Mouse (Mus musculus): ENCODE measurements around the gene Map2k4.
A peak's percentile ranks its signal among the peaks of the same experiment; 100 is the strongest.

Gene Map2k4

DNA sequence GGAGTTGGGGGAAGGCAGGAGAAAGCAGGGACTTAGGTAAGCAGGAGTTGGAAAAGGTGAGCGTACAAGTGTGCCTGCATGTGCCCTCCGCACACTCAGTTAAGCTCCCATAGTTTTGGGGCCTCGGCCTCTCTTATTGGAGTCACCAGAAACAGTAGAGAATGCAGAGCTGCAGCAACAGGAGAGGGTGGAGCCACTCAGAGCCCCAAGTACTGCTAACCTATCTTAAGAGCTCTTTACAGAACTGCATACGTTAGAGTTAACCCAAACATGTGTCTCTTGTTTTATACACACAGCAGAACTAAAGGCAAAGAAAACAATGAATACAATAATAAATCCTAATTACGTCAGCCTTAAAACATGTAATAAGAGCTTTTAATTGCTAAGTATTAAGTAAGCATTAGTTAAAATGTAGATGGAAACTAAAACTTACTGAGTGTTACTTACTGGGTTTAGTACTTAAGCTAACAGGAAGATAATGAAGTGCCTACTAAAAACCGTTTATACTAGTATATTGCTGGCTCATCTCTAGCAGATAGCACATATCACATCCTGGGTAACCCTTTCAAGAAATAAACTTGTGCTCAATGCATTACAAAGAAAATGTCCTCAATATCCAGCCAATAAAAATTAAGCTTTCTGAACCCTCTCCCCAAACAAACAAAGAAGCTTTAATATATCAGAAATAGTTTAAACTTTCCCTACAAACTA is 14.0 kb downstream of the Map2k4 start:
- no peak for DNase-seq (ENCODE audit: low read depth, low spot score)

DNA sequence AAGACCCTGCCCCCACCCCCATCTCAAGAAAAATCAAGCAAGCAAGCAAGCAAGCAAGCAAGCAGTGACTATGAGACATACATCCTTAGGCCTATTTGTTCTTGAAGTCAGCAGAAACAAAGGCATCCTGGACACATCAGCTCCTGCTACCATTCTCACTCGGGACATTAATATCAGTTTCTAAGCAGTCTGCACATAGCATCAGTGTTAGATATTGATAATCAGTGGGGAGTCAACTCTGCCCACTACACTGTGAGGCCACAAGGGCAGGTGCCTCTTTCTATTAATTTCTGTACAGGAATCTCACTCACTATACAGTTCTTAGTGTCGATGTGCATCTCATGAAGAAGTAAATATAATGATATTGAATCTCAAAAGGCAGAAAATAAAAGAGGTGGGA is 14.6 kb downstream of the Map2k4 start:
- no peak for DNase-seq (ENCODE audit: low read depth, low spot score)

DNA sequence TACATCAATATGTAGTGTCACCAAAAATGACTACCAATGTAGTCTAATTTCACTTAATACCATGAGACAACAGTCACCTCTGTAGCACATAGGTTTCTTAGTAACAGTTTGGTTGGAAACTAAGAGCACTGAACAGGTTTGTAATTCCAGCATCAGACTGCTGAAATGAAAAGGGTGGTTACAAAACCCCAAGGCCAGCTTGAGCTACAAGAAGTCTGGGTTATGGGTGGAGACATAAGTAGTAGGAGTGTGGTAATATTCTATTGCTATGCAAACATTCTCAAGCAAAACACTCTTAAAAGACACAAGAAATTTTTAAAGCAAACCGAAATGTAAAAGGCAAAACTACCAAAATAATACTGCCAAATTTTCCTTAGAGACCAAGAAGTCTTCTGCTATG is 16.6 kb downstream of the Map2k4 start:
- no peak for DNase-seq (ENCODE audit: low read depth, low spot score)

DNA sequence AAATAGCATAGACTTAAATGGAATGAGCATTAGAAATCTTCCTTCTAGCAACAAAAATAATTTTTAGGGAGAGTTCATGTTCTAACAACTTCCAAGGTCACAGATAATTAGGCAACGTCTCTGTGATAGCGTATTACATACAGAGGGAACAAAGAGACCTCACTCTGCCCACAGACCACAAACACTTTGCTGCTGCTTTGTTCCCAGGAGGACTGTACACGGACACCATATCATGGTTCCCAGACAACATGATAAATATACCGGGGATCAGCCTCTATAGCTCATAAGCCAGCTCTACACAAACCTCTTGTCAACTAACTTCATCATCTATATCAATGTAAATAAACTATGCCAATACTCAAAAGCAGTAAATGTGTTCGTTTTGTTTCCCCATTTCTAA is 18.1 kb downstream of the Map2k4 start:
- DNase-seq (ENCODE audit: low read depth, low spot score) = no peak

DNA sequence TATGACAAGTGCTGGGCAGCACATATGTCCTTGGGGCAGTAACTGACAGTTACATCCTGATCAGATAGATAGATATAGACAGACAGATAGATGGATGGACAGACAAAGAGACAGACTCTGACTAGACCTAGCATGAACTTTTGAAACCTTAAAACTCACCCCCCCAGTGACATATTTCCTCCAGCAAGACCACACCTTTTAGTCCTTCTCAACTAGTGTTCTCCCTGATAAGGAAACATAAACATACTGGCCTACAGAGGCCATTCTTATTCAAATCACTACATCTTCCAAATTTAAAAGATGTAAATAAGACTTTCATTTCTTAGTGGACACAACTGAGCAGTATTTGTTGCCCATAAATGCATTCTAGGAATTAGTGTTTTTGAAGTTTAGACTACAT is 19.7 kb downstream of the Map2k4 start:
- no peak for DNase-seq (ENCODE audit: low read depth, low spot score)

DNA sequence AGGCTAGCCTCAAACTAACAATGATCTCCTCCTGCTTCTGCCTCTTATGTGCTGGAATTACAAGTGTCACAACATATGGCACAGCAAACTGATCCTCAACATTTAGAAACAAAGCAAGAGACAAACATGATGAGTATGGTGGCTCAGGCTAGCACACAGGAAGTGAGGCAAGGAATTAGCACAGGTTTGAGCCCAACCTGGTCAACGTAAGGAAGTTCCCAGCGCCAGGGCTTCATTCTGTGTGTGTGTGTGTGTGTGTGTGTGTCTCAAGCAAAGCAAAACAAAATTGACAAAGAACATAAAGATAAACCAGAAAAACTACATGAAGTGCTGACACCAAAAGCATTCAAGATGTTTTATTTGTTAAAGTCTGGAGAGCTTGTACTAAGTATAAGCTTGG is 27.2 kb downstream of the Map2k4 start:
- no peak for DNase-seq (ENCODE audit: low read depth, low spot score)

DNA sequence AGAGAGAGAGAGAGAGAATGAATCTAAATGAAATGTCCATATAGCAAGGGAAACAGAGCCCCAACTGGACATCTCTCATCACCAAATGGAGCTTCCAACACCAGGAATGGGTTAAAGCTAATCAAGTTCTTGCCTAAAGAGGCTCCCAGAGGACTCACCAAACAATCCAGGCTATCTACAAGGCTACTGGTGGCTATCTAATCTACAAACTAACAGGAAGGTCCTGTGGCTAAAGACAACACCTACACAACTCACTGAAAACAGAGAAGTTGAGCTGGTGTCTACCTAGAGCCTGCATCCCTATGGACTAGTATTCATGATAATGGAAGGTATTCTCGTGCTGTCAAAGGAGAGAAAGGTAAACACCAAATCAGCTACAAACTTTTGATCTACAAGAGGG is 28.7 kb downstream of the Map2k4 start:
- DNase-seq (ENCODE audit: low read depth, low spot score) = no peak

DNA sequence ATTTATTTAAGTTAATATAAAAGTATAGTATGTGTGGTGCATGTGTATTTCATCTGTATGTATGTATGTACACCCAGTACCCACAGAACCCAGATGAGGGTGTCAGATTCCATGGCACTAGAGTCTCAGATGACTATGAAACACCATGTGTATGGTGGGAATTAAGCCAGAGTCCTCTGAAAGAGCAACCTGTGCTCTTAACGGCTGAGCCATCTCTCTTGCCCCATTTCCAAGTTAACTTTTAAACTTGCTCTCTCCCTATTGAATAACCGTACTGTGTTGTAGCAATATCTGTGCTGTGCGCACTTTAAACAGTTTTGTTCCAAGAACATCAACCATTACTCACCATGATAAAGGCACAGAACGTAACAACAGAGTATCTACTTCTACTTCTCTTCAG is 33.9 kb downstream of the Map2k4 start:
- DNase-seq (ENCODE audit: low read depth, low spot score) = no peak

DNA sequence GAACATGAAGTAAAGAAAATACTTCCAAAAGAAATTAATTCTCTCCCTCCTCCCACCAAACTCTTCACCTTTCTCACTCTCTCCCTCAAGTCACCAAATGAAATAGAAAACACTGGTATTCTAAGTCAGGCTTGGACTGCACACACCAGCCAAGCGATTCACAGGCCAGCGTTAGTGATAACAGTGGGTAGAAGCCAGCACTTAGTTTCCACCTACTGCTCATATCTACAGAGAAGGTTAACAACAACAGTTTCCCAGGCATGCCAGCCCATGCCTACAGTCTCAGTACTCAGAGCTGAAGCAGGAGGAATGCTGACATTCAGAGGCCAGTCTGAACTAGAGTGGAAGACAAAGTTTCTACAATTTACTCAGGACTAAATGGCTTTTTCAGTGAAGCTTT is 34.5 kb downstream of the Map2k4 start:
- no peak for DNase-seq (ENCODE audit: low read depth, low spot score)

DNA sequence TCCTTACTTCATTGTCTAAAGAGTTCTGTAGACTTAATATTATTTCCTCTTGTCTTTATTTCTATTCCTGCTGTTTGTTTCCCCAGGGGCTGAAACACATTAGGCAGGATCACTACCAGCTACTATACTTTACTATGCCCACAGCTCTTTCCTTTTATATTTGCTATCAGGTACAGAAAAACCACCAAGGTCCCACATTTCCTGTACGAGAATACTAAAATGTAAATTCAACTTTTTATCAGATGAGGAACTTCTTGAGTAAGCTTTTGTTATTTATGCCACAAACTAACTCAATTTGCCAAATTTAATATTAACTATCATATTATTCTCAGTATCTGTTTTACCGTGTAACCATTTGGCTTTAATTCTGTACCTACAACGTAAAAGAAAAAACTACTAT is 37.6 kb downstream of the Map2k4 start:
- DNase-seq (ENCODE audit: low read depth, low spot score) = no peak

DNA sequence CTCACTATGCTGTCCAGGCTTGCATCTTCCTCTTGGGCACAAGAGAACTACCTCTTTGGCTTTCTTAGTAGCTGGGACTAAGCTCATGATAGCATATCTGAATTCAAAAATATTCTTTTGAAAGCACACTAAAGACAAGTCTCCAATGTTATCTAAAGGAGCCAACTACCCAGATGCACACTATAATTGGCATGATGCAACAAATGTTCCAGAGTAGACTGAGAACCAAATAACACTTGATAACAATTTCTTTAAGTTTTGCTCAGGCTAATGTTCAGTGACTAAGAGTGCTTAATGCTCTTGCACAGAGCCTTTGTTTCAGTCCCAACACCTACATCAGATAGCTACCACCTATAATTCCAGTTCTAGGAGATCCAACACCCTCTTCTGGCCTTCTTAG is 40.7 kb downstream of the Map2k4 start:
- DNase-seq (ENCODE audit: low read depth, low spot score) = no peak

DNA sequence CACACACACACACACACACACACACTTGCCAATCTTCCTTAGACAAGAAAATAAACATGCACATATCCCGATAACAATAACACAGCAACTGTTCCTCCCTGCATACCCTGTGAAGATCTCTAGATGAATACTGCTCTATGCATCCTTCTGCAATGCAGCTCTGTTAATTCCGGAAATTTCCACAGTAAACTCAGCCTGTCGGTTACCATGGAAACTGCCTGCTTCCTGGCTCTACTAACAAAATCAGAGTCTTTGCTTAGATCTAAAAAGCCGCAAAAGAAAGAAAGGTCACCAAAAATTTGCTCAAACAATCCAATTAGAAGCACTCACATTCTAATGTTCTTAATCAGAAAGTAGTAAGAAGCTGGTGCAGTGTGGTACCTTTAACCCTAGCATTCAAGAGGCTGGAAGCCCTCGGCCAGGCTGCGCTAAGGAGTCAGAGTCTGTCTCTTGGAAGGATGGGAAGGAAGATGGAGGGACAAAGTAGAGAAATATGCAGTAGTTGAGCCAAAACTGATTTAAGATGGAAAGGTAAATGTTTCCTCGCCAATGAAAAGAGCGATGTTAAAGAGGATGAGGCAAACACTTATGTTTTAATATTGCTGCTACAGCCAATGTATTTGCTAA is 42.3 kb downstream of the Map2k4 start:
- DNase-seq (ENCODE audit: low read depth, low spot score) = peak; percentile 47

DNA sequence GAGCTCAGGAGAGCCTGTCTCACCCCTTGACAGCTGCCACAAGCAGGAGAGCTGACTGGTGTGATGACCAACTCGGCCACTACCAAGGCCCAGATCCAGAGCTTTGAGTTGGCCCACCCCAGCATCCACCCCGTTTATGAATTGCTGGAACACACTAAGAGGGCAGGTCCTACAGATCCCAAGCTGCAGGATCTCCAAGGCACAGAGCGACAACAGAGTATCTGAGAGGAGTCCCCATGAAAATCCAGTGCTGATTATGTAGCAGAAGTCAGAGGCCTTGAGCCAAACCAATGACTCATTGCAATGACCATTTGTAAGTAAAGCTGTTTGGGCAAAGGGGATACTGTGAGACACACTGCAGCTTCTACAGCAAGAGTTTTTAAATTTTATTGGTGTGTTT is 44.2 kb downstream of the Map2k4 start:
- DNase-seq (ENCODE audit: low read depth, low spot score) = peak; percentile 73

DNA sequence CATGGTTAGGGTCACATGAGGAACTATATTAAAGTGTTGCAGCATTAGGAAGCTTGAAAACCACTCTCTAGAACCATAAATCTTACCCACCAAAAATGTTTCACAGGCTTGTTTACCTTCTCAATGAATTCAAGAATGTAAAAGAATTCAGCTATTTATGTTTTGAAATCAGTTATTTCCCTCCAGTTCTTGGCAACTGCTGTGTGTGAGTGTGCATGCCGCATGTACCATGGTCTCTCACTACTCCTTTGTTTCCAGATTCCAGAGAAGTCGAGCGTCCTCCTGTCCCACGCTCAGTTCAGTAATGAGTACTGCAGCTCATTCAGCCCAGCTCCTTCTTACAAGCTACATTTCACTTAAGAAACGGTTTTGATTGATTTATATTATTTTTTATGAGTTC is 47.3 kb downstream of the Map2k4 start:
- no peak for DNase-seq (ENCODE audit: low read depth, low spot score)

DNA sequence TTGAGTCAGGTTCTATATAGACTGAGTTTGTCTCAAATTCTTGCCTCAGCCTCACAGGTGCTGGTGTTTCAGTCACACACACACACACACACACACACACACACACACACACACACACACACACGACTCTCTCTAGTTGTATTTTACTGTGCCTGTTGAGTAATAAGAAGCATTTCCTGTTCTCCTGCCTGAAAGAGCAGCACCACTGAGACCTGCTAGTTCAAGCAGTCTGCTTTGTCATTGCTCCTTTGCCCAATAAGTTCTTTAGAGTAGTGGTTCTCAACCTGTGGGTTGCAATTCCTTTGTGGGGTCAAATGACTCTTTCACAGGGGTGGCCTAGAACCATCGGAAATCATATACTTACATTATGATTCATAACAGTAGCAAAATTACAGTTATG is 47.7 kb downstream of the Map2k4 start:
- DNase-seq (ENCODE audit: low read depth, low spot score) = no peak

DNA sequence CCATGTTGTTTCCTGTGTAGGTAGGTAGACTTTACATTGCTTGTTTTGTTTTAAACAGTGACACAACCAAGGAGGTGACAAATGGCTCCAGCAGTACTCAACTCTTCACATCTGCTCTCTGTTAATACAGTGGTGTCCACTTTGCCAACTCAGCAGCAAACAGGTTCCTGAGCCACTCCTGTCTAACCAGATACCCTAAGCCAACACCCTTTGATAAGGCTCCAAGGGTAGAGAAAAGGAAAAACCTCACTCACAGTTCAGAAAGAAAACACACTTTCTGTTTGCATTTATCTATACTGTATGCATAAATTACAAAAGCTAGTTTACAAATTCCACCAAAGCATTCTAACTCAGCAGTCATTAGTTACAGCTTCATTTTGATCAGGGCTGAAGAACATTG is 48.2 kb downstream of the Map2k4 start:
- DNase-seq (ENCODE audit: low read depth, low spot score) = no peak

DNA sequence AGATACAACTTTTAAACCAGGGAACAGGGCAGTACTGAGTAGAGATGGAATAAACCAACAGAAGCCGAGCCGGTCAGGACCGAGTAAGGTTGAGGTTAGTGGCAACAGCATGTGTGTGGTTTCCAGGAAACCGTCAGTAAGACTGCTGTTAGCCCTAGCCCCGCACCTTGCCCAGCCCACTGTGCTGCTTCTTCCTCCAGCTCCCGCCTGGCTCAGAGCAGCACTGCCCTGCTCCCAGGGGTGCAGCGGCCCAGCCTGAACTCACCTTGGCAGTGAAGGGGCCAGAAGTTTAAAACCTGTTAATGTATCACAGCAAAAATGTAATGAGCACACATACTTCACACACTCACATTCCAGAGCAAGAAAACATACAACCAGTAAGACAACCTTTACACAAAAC is 53.4 kb downstream of the Map2k4 start:
- no peak for DNase-seq (ENCODE audit: low read depth, low spot score)

DNA sequence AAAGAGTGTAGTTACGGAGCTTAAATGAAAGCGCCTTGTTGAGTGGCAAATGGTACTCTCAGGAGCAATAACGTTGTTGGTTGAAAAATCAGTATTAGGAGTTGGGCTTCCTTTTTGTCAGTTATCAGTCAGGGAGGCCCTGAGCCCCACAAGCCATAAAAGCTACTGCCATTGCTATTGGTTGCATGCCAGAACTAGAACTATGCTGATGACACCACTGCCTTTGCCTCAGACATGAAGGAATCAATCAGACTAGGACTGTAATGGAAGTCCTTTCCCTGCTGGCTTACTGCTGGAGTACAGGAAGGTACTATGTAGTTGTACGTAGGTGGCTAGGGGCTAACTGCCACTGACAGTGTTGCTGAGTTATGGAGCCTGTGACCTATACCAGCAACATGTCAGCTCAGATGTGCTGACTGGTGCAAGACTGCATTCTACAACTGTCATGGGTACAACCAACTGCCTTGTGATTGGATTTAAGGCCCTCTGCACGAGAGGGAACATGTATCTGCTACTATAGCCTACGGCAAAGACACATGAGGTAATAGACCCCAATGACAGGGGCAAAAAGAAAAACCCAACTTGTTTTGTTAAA is 58.4 kb downstream of the Map2k4 start:
- DNase-seq (ENCODE audit: low read depth, low spot score) = no peak

DNA sequence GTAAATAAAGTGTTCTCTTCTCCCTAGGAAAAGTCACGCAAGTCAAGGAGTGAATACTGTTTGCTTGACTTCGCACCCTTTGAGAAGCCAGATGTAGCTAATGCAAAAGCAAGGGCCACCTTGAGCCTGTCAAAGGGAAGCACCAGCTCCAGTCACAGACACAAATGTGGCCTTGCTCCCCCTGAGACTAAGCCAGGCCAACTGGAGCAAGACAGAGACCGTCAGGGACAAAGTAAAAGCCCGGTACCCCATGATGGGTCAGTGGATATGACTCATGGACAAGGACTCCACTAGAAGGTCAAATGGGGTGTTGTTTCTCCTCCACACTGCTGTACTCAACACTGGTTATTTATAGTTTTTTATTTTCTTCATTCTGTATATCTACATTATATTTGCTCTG is 59.2 kb downstream of the Map2k4 start:
- DNase-seq (ENCODE audit: low read depth, low spot score) = no peak

DNA sequence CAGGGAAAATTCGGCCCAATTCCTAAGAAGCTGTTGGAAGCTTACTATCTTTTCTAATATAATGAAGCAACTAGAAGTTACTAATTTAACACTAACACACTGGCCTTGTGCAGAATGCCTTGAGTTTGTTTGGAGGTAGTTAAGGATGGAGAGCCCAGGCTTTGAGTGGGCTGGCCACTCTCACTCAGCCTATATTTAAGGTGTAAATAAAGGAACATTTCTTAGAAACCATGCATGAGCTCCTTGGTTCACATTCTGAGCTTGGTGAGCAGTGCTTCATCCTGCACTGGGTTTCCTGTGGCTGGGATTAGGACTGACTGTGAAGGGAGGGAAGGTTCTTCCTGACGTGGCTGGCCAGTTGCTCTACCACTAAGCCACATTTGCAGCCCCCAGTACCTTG is 64.4 kb downstream of the Map2k4 start:
- no peak for DNase-seq (ENCODE audit: low read depth, low spot score)

DNA sequence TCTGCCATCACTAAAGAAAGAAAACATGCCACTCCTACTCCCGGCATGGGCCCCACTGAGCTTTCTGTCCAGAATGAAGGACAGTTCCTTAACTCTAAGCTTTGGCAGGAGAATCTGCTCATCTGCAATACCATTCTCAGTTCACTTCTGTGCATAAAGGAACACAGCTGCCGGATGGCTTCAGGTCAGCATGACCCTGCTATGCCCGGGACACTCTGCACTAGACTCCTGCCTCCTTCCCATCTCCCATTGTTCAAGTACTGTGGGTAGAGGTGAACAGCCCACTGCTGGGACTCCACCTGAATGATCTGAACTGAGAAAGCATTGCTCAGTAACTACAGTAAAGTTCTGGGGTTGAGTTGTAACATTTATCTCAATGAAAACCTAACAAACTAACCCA is 66.5 kb downstream of the Map2k4 start:
- DNase-seq (ENCODE audit: low read depth, low spot score) = no peak

DNA sequence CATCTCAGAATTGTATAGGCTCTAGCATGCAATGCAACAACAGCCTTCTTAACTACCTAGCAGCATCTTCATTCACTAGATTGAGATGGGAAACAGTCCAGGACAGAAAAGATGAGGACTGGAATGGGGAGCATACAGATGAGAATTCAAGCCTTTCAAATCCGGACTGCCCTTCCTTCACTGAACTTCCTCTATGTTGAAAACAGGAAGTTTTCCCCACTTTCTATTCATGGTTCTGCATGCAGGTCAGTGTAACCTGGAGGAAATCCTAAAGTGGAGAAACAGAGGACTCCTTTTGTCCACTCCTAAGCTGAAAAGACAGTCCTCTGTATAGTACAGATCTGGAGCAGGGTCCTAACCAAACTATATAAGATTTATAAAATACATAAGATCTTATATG is 68.1 kb downstream of the Map2k4 start:
- DNase-seq (ENCODE audit: low read depth, low spot score) = no peak

DNA sequence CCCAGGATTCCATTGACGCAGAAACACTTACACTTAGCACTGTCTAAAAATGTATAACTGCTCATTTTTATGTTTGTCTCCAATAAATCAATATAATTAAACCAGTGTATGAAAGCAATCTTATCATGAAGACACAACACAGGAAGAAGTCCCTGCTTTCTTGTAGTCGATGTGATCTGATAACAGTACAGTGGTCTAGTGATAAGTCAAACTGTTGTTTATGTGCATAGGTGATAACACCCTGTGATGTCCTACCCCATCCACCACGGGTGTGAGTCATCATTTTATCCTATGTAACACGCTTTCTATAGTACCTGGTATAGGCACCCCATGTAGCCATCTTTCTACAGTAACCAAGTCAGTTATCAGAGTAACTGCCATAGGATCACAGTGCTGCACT is 74.3 kb downstream of the Map2k4 start:
- DNase-seq (ENCODE audit: low read depth, low spot score) = no peak
